Mouse (Mus musculus): ENCODE results near the gene Sowahc. TPM values are rescaled to one million over a fixed set of nuclear protein-coding genes. Genes with fewer than 3 reads are reported as not detected.

The Sowahc gene
- polyA plus RNA-seq, 1 experiment from 2014 or later = 13.9 TPM

Other genes starting within 250 kb of the Sowahc start
- gene Sept10, start 106 bp upstream of the Sowahc start, polyA plus RNA-seq (2015; fragmentation: Nextera tagmentation; extraction: Ambion mirVana) = 38.6 and 41.7 TPM in 2 replicates
- 69.7 and 72.9 TPM in 2 replicates for gene P4ha1, start 101.3 kb downstream of the Sowahc start, polyA plus RNA-seq (2015; fragmentation: Nextera tagmentation; extraction: Ambion mirVana)
- 3.1 and 58.1 TPM in 2 replicates for gene Gm10273, start 173.7 kb downstream of the Sowahc start, polyA plus RNA-seq (2015; fragmentation: Nextera tagmentation; extraction: Ambion mirVana)
- gene Pla2g12b, start 181.7 kb downstream of the Sowahc start, polyA plus RNA-seq (2015; fragmentation: Nextera tagmentation; extraction: Ambion mirVana) = 12.1 and 12.9 TPM in 2 replicates
- 2.6 and 3.3 TPM in 2 replicates for gene Oit3, start 219.8 kb downstream of the Sowahc start, polyA plus RNA-seq (2015; fragmentation: Nextera tagmentation; extraction: Ambion mirVana)

Data from stomach, embryonic 15.5 days (tissue).